ENCODE assay signal across 6 mouse cellular contexts in genomic region chr12:23026976-23027375, GRCm38 (mm10).
DNase-seq lines count a peak whose midpoint lies in the region.

No protein-coding gene starts in this region.

- peak; percentile 59 to 74 for DNase-seq in adrenal gland, adult (ENCODE audit: inconsistent age in 2 of 2, low spot score in 1 of 2)
- DNase-seq in adrenal gland, adult 2 months: peak; percentile 48
- DNase-seq in adrenal gland, adult 8-10 months: peak; percentile 27
- DNase-seq in adrenal gland, postnatal 10 days: peak; percentile 7
- DNase-seq in adrenal gland, postnatal 14 days: peak; percentile 22
- peak; percentile 1 for DNase-seq in adrenal gland, postnatal 25 days

Comparison
In these comparisons a context has a peak if more than half of its experiments do, and no peak if none do; other contexts are left out.
1. Peak in every context shown above with its lines: DNase-seq.
2. DNase-seq: peak in every context shown above with its lines; median percentile 66 in adrenal gland, adult; 48 in adrenal gland, adult 2 months; 27 in adrenal gland, adult 8-10 months; 22 in adrenal gland, postnatal 14 days; 7 in adrenal gland, postnatal 10 days; 1 in adrenal gland, postnatal 25 days.